Mouse (Mus musculus) bone marrow macrophage, adult 2 months (primary cell): ENCODE results near the gene Pin1rt1.

ENCODE experiments used
- CTCF ChIP-seq: IDR thresholded peaks from 2 replicates; pipeline ENCODE4 v1.5.1; 2012; ENCODE audit warnings: low read depth, mild to moderate bottlenecking, low read length, moderate library complexity
- POLR2A ChIP-seq: IDR thresholded peaks from 2 replicates; pipeline ENCODE4 v1.6.1; 2012; ENCODE audit warnings: mild to moderate bottlenecking, low read depth, low read length, borderline replicate concordance

DNA sequence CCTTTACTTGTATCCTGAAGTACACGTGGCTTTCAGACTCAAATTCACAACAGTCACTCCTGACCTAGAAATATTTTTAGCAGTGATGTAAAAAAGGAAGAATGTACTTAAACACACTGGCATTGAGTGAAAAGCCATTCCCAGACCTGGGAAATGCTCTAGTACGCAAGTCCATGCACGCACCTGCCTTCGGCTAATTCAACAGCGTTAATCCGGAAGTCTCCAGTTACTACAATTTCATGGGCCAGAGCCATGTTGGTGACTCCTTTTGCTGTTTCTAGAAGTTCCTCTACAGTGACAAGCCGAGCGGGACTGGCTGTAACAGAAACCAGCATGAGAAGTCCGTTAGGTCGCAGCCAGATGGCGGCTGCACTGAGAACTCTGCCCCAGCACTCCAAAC lies 16.5 kb downstream of the Pin1rt1 start:
- TF ChIP-seq CTCF (no peak), POLR2A (no peak)
